Mouse (Mus musculus) erythroblast, embryonic 14.5 days (primary cell): ENCODE data around the gene Igfl3. TPM values are rescaled to one million over a fixed set of nuclear protein-coding genes. Genes with fewer than 3 reads are reported as not detected.

Experiments
- H3K27me3 ChIP-seq: 2 replicates; pipeline ENCODE4 v1.6.1; 2012; ENCODE audit warnings: inconsistent platforms; ENCODE audit not compliant: control insufficient read depth
- H3K36me3 ChIP-seq: 2 replicates; pipeline ENCODE4 v1.6.1; 2012; ENCODE audit warnings: mild to moderate bottlenecking, inconsistent platforms; ENCODE audit not compliant: control insufficient read depth
- H3K4me1 ChIP-seq: 2 replicates; pipeline ENCODE4 v1.6.1; 2012; ENCODE audit warnings: inconsistent platforms; ENCODE audit not compliant: control insufficient read depth
- H3K4me3 ChIP-seq: replicated peaks from 2 replicates; pipeline ENCODE3; 2012; ENCODE audit warnings: moderate library complexity, mild to moderate bottlenecking, inconsistent platforms
- H3K9me3 ChIP-seq: 2 replicates; pipeline ENCODE4 v1.6.1; 2012; ENCODE audit warnings: low read length, inconsistent platforms, mixed read lengths; ENCODE audit not compliant: control insufficient read depth
- GATA1 ChIP-seq: IDR thresholded peaks from 2 replicates; pipeline ENCODE4 v1.6.1; 2012; ENCODE audit warnings: low read length, inconsistent platforms, mixed read lengths
- TAL1 ChIP-seq: IDR thresholded peaks from 3 replicates; pipeline ENCODE4 v1.6.1; 2012; ENCODE audit warnings: low read length, inconsistent platforms, mixed read lengths
- polyA plus RNA-seq: library from polyadenylated mRNA; stranded (reverse); fragments of >175 nt; gene quantifications from 2 replicates; pipeline ENCODE4 v1.2.3, GENCODE M21; 2012

The Igfl3 gene
- polyA plus RNA-seq, result not detected in 2 replicates

- Histone ChIP-seq H3K9me3 (peaks cover 9% of the 10 kb centered on the region), H3K4me3 (no peak within 1 kb of the TSS), H3K4me1 (no peaks in the 10 kb centered on the region), H3K36me3 (no peaks in the 10 kb centered on the region), H3K27me3 (no peaks in the 10 kb centered on the region)
- no peak for TF ChIP-seq GATA1
- no peak for TF ChIP-seq TAL1
Measured at GRCm38 (mm10) chr7:18176194-18176593, at the start of gene Igfl3. TSS of gene Igfl3 (plus strand) at chr7:18176494.

- TF ChIP-seq GATA1, result no peak
- no peak for TF ChIP-seq TAL1
- Histone ChIP-seq H3K27me3 (no peaks in the 10 kb centered on the region), H3K4me1 (no peaks in the 10 kb centered on the region), H3K4me3 (no peak overlapping the region), H3K9me3 (0 out of 2 replicates have a peak, but pooled peaks cover 2% of the 10 kb centered on the region), H3K36me3 (no peaks in the 10 kb centered on the region)
Measured at GRCm38 (mm10) chr7:18210938-18211337, 34.6 kb downstream of the Igfl3 start.

GRCm38 (mm10) chr7:18214699-18215098 is 38.4 kb downstream of the Igfl3 start:
- TF ChIP-seq TAL1 (no peak), GATA1 (no peak)
- Histone ChIP-seq H3K36me3 (no peaks in the 10 kb centered on the region), H3K27me3 (no peaks in the 10 kb centered on the region), H3K4me3 (no peak overlapping the region), H3K4me1 (no peaks in the 10 kb centered on the region), H3K9me3 (0 out of 2 replicates have a peak, but pooled peaks cover 2% of the 10 kb centered on the region)

Other genes with a start within 250 kb of the Igfl3 start
- gene Ceacam11, start 204.4 kb upstream of the Igfl3 start, polyA plus RNA-seq, result not detected in 2 replicates
- 0.04 TPM in 1 of 2 replicates, not detected in the other for gene Ceacam13, start 166.6 kb upstream of the Igfl3 start, polyA plus RNA-seq
- not detected in 2 replicates for gene Ceacam12, start 110.6 kb upstream of the Igfl3 start, polyA plus RNA-seq
- not detected in 2 replicates for gene Mill1, start 68.9 kb downstream of the Igfl3 start, polyA plus RNA-seq
- not detected in 2 replicates for gene Psg18, start 178.5 kb downstream of the Igfl3 start, polyA plus RNA-seq